Mouse (Mus musculus) liver, embryonic 14.5 days (tissue): ENCODE measurements around the gene Gm7075. TPM values are rescaled to one million over a fixed set of nuclear protein-coding genes. Genes with fewer than 3 reads are reported as not detected.

ENCODE experiments used
- ATAC-seq: fragments of 200-750 bp; cut with Nextera tagmentation; 2 replicates; pipeline ENCODE4 v1.8.0; 2017; ENCODE audit warnings: moderate number of reproducible peaks, mild to moderate bottlenecking, moderate library complexity; ENCODE audit not compliant: insufficient read depth
- DNase-seq, 3 experiments: peaks; one replicate each; pipeline ENCODE4 v3.0.0-alpha.2; 2012 to 2013; ENCODE audit warnings: low read depth in 3 of 3, low spot score in 3 of 3
- H3K27ac ChIP-seq: fragments of 300-500 bp; sonication (generic); 2 replicates; pipeline ENCODE4 v1.5.1; 2014; ENCODE audit warnings: moderate library complexity, mild to moderate bottlenecking, control low read depth, inconsistent platforms
- H3K27me3 ChIP-seq: fragments of 300-500 bp; sonication (generic); 2 replicates; pipeline ENCODE4 v1.6.1; 2014; ENCODE audit warnings: mild to moderate bottlenecking, low read length, moderate library complexity; ENCODE audit not compliant: control insufficient read depth, insufficient read depth
- H3K36me3 ChIP-seq: fragments of 300-500 bp; sonication (generic); replicated peaks from 2 replicates; pipeline ENCODE4 v1.6.1; 2014; ENCODE audit warnings: low read depth; ENCODE audit not compliant: control insufficient read depth, insufficient read depth
- H3K4me1 ChIP-seq, 2 experiments: fragments of 200-500 bp in 1 of 2; fragments of 300-500 bp in 1 of 2; sonication (generic) in 1 of 2; replicated peaks; 2 replicates each; pipeline ENCODE4 v1.6.1; 2012 to 2014; ENCODE audit warnings: antibody characterized with exemption in 1 of 2, inconsistent platforms in 1 of 2, low read length in 1 of 2; ENCODE audit not compliant: control insufficient read depth in 2 of 2, insufficient read depth in 2 of 2
- H3K4me2 ChIP-seq: fragments of 300-500 bp; sonication (generic); 2 replicates; pipeline ENCODE4 v1.6.1; 2014; ENCODE audit warnings: low read depth, mild to moderate bottlenecking, control low read depth, moderate library complexity
- H3K4me3 ChIP-seq, 2 experiments: fragments of 200-500 bp in 1 of 2; fragments of 300-500 bp in 1 of 2; sonication (generic) in 1 of 2; 2 replicates each; pipeline ENCODE4 v1.5.1; 2012 to 2014; ENCODE audit warnings: low read depth in 2 of 2, low read length in 2 of 2, mild to moderate bottlenecking in 2 of 2, control low read depth in 1 of 2, inconsistent platforms in 1 of 2, moderate library complexity in 1 of 2; ENCODE audit not compliant: insufficient read depth in 1 of 2
- H3K9ac ChIP-seq: fragments of 300-500 bp; sonication (generic); replicated peaks from 2 replicates; pipeline ENCODE4 v1.6.1; 2014; ENCODE audit warnings: mild to moderate bottlenecking, control low read depth, moderate library complexity
- H3K9me3 ChIP-seq: fragments of 300-500 bp; sonication (generic); 2 replicates; pipeline ENCODE4 v1.6.1; 2016; ENCODE audit warnings: low read length, mixed read lengths; ENCODE audit not compliant: control insufficient read depth
- CTCF ChIP-seq: IDR thresholded peaks from 2 replicates; pipeline ENCODE4 v1.5.1; 2016; ENCODE audit warnings: antibody characterized with exemption, low read depth, control low read depth
- EP300 ChIP-seq: IDR thresholded peaks from 2 replicates; pipeline ENCODE4 v1.6.1; 2016; ENCODE audit warnings: antibody characterized with exemption, low read depth
- WGBS: fragments of 180-500 bp; shearing (Covaris S2); extraction: QIAGEN DNeasy Blood & Tissue Kit; methylation state at CpG from one replicate; pipeline ENCODE4 v1.1.7; 2014; ENCODE audit not compliant: insufficient replicate concordance; 5-methylcytosine and 5-hydroxymethylcytosine counted together
- polyA plus RNA-seq, 2 experiments: library from polyadenylated mRNA; depleted of rRNA in 1 of 2; stranded (reverse) in 1 of 2; unstranded in 1 of 2; fragments of >200 nt; fragmentation: Nextera tagmentation in 1 of 2; extraction: Ambion mirVana in 1 of 2; gene quantifications; 2 replicates each; pipeline versions ENCODE4 v1.2.1 to v1.2.3; 2012 to 2014

Gene Gm7075
- polyA plus RNA-seq, 2 experiments, result not detected

- 6% methylated on average over 24 of the region's 24 CpGs for WGBS
- no peak for ATAC-seq
- no peaks in the 10 kb centered on the region for H3K9me3 ChIP-seq
Observed at GRCm38 (mm10) chr10:63381498-63382280, 39.9 kb downstream of the Gm7075 start, which contains the start of gene Sirt1. Gene Sirt1 (minus strand): TSS chr10:63381704.

GRCm38 (mm10) chr10:63378948-63379680 lies 42.5 kb downstream of the Gm7075 start:
- peaks cover 2 to 7% of the 10 kb centered on the region in 2 experiments for H3K4me1 ChIP-seq
- no peak overlapping the region for H3K9ac ChIP-seq
- TF ChIP-seq CTCF (no peak), EP300 (no peak)
- H3K36me3 ChIP-seq, result no peaks in the 10 kb centered on the region
- WGBS, result 64% methylated on average over 6 of the region's 6 CpGs
- no peak overlapping the region for H3K27ac ChIP-seq
- no peaks in the 10 kb centered on the region for H3K27me3 ChIP-seq
- no peak for ATAC-seq
- DNase-seq, result no peak
- no peak overlapping the region for H3K4me3 ChIP-seq
- no peak overlapping the region for H3K4me2 ChIP-seq
- no peaks in the 10 kb centered on the region for H3K9me3 ChIP-seq

More at GRCm38 (mm10) chr10:63381498-63382280, 39.9 kb downstream of the Gm7075 start, which contains the start of gene Sirt1:
- DNase-seq, result no peak
- H3K27ac ChIP-seq, result no peak within 1 kb of the TSS; the same call in 1 of the 2 replicates
- peak within 1 kb of the TSS; percentile 56 for H3K9ac ChIP-seq
- H3K36me3 ChIP-seq, result no peaks in the 10 kb centered on the region
- H3K4me1 ChIP-seq, result peaks cover 2 to 9% of the 10 kb centered on the region in 2 experiments
- no peaks in the 10 kb centered on the region for H3K27me3 ChIP-seq
- peak within 1 kb of the TSS; percentile 89 for H3K4me2 ChIP-seq
- H3K4me3 ChIP-seq, result peak within 1 kb of the TSS; percentile 61 to 81
- TF ChIP-seq EP300 (no peak), CTCF (no peak)

- Histone ChIP-seq H3K27ac (no peak overlapping the region), H3K4me2 (no peak overlapping the region), H3K36me3 (no peaks in the 10 kb centered on the region), H3K4me3 (no peak overlapping the region), H3K4me1 (peaks cover 2 to 7% of the 10 kb centered on the region in 2 experiments), H3K27me3 (no peaks in the 10 kb centered on the region), H3K9ac (no peak overlapping the region), H3K9me3 (no peaks in the 10 kb centered on the region)
- no peak for ATAC-seq
- peak; percentile 52 to 70 (median 55) for DNase-seq
- WGBS, result 18% methylated on average over 9 of the region's 9 CpGs
- TF ChIP-seq CTCF (peak; percentile 87), EP300 (no peak)
Observed at GRCm38 (mm10) chr10:63377468-63377867, 44.1 kb downstream of the Gm7075 start.

- WGBS, result 76% methylated on average over 5 of the region's 5 CpGs
- peaks cover under 1% of the 10 kb centered on the region in 2 experiments for H3K4me1 ChIP-seq
- TF ChIP-seq CTCF (no peak), EP300 (no peak)
- no peak overlapping the region for H3K4me2 ChIP-seq
- H3K9ac ChIP-seq, result no peak overlapping the region
- no peak overlapping the region for H3K4me3 ChIP-seq
- ATAC-seq (no peak), DNase-seq (no peak)
- no peak overlapping the region for H3K27ac ChIP-seq
- no peaks in the 10 kb centered on the region for H3K36me3 ChIP-seq
- H3K27me3 ChIP-seq, result no peaks in the 10 kb centered on the region
- H3K9me3 ChIP-seq, result no peaks in the 10 kb centered on the region
Observed at GRCm38 (mm10) chr10:63376303-63376702, 45.3 kb downstream of the Gm7075 start.

Other genes starting within 250 kb of the Gm7075 start
- gene Mypn, start 217.8 kb downstream of the Gm7075 start, polyA plus RNA-seq (2012; rRNA removed), result 0.02 and 0.03 TPM in 2 replicates
- 0.05 and 0.13 TPM in 2 replicates for gene Mypn, start 217.8 kb downstream of the Gm7075 start, polyA plus RNA-seq (2014; fragmentation: Nextera tagmentation; extraction: Ambion mirVana)
- 15.3 and 21.5 TPM in 2 replicates for gene Herc4, start 178.0 kb downstream of the Gm7075 start, polyA plus RNA-seq (2012; rRNA removed)
- gene Herc4, start 178.0 kb downstream of the Gm7075 start, polyA plus RNA-seq (2014; fragmentation: Nextera tagmentation; extraction: Ambion mirVana), result 33.7 and 34.3 TPM in 2 replicates
- gene Sirt1, start 40.1 kb downstream of the Gm7075 start, polyA plus RNA-seq (2012; rRNA removed), result 5.5 and 8.4 TPM in 2 replicates
- gene Sirt1, start 40.1 kb downstream of the Gm7075 start, polyA plus RNA-seq (2014; fragmentation: Nextera tagmentation; extraction: Ambion mirVana), result 3.8 and 4.7 TPM in 2 replicates
- 2.4 and 8.3 TPM in 2 replicates for gene Dnajc12, start 39.3 kb downstream of the Gm7075 start, polyA plus RNA-seq (2012; rRNA removed)
- 16.3 and 20.1 TPM in 2 replicates for gene Dnajc12, start 39.3 kb downstream of the Gm7075 start, polyA plus RNA-seq (2014; fragmentation: Nextera tagmentation; extraction: Ambion mirVana)
- gene Ctnna3, start 8.3 kb upstream of the Gm7075 start, polyA plus RNA-seq (2012; rRNA removed), result 0.01 and 0.03 TPM in 2 replicates
- gene Ctnna3, start 8.3 kb upstream of the Gm7075 start, polyA plus RNA-seq (2014; fragmentation: Nextera tagmentation; extraction: Ambion mirVana), result not detected in 2 replicates